Mouse (Mus musculus) G1E (cell line): ENCODE measurements around the gene Scg3.

Experiments used
- CTCF ChIP-seq: IDR thresholded peaks from 2 replicates; pipeline ENCODE4 v1.5.1; 2012; ENCODE audit warnings: low read depth, low read length, inconsistent platforms, mixed read lengths
- GATA1 ChIP-seq: IDR thresholded peaks from 2 replicates; pipeline ENCODE4 v1.6.1; 2012; ENCODE audit warnings: borderline replicate concordance, low read length, inconsistent platforms, mixed read lengths
- POLR2AphosphoS5 ChIP-seq: IDR thresholded peaks from 2 replicates; pipeline ENCODE4 v1.6.1; 2012; ENCODE audit warnings: low read depth, low read length, inconsistent platforms; ENCODE audit not compliant: insufficient replicate concordance
- TAL1 ChIP-seq: conservative IDR thresholded peaks from 2 replicates; pipeline ENCODE4 v1.6.1; 2012; ENCODE audit warnings: low read depth, low read length, inconsistent platforms, mixed read lengths

- TF ChIP-seq CTCF (no peak), TAL1 (no peak), GATA1 (no peak), POLR2AphosphoS5 (no peak)
Measured at GRCm38 (mm10) chr9:75632111-75632510, 51.7 kb downstream of the Scg3 start.
